Mouse (Mus musculus) layer of hippocampus, postnatal 25 days (tissue): ENCODE measurements at regions not wholly inside any gene's neighbourhood (a gene's known extent, or its start where the extent isn't known, plus 50 kb on each side); places are given as distances from the start of the nearest gene placed in this dataset.
A peak's percentile ranks its signal among the peaks of the same experiment; 100 is the strongest.

ENCODE experiments used
- DNase-seq, 2 experiments: peaks; one replicate each; pipeline ENCODE4 v3.0.0; 2022; ENCODE audit warnings: mixed read lengths in 2 of 2, low spot score in 1 of 2; ENCODE audit errors: extremely low spot score in 1 of 2

DNA sequence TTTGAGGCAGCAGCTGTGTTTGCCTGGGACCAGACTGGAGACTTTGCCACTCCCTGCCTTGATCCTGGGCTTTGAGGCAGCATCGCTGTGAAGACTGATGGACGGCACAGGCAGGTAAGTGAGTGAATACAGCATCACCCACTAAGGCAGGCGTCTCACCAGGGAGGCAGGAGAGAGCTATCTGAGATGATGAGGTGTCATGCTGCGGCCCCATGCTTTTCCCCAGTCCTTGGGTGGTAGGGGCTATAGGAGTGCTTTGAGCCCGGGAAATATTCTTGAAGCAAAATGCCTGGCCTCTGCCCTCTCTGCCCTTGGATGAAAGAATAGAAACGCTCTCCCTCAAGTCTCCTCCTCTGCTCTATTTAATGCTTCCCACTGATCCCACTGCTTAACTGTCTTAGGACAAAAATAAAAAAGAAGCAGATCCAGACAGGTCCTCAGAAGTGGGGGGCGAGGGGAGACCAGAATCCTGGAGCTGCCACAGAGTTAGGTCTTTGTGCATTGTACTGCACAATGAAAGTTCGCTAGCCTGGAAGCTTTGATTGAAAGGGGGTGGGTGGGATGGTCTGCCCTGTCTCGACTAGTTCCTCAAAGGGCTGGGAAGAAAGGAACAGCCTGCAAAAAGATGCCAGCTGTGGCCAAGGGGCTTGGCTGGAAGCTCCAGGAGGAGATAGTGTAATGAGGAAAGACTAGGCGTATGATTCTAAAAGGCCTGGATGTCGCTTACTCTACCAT lies 117.4 kb upstream of the Cdh5 start:
- no peak for DNase-seq

DNA sequence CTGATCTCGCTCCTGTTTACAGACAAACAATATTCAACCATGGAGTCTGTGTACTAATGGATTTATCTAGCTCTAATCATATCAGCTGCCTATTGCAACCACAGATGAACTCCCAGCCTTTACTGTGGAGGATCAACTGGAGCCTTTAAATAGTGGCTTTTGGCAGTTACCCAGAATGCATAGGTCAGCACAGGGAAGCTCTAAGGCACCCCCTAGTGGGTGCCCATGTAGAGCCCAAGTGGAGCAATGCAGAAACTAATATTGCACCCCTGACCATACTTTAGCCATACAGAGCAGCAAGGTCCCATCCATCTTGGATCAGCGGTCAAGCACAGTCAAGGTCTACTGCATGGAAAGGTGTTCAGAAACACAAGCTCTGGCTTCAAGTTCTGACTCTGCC lies 115.8 kb upstream of the Cdh5 start:
- DNase-seq = no peak

- DNase-seq = no peak
Measured at GRCm38 (mm10) chr8:103993897-103994296, 107.5 kb upstream of the Cdh5 start.

- no peak for DNase-seq
Measured at GRCm38 (mm10) chr8:103998143-103998542, 103.3 kb upstream of the Cdh5 start.

DNA sequence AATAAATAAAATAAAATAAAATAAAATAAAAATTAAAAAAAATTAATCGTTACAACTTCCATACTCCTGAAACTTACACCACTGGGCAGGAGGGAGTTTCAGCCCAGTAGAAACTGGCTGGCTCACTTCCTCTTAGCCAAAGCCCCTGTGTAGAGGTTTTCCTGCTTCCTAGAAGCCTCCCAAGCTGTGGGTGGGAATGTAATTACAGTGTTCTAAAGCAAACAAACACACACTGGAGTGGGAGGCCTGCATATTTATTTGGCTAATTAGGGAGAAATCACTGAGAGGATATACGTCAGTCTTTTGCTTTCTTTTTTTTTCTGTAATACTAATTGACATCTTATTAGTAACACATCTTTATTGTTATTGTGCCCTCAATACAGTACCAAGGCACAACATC lies 94.2 kb upstream of the Cdh5 start:
- DNase-seq = no peak

DNA sequence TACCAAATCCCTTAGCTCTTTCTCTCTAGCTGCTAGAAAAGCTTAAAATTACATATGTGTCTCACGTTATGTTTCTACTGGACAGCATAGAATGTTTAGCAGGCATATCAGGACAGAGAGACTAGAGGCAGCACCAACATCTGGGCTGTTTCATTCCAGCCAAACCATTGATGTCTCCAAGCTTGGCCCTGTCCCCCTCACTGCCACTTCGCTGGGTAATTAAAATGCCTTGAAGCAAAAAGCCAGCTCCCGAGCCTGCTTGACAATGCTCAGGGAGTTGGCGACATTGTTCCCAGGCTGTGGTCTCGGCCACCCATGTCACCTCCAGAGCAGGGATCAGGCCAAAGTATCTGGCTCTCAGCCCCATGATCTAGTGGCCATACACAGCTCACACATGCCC lies 92.7 kb upstream of the Cdh5 start:
- DNase-seq = no peak

DNA sequence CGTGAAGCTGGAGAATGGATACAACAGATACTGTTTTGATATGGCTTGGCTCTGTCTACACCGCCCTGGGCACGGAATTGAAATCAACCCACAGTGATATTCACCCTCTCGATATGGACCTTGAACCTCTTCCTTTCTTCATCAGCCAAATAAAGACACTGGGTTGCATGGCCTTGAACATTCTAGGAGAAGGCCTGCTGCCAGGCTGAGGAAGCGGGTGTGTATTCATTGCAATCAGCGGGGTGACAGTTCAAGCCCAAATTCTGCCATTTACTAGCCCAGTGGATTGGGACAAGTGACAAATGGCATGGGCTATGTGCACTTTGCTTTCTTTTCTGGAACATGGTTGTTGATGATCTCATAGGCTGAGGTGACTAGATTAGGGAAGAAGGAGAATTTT lies 92.1 kb upstream of the Cdh5 start:
- DNase-seq = no peak

DNA sequence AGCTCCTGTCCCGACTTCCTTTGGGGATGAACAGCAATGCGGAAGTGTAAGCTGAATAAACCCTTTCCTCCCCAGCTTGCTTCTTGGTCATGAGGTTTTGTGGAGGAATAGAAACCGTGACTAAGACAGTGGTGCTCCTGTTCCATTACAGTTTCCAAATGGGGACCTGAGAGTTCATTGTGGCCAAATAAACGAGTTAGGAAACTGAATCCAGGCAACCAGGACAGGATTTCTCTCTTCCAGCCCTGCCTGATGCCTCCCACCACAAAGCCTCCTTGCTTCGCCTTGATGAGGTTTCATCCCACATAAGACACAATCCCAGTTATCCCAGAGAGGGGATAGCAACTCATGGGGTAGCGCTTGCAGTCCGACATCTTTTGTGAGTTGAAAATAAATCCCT lies 79.2 kb upstream of the Cdh5 start:
- no peak for DNase-seq

DNA sequence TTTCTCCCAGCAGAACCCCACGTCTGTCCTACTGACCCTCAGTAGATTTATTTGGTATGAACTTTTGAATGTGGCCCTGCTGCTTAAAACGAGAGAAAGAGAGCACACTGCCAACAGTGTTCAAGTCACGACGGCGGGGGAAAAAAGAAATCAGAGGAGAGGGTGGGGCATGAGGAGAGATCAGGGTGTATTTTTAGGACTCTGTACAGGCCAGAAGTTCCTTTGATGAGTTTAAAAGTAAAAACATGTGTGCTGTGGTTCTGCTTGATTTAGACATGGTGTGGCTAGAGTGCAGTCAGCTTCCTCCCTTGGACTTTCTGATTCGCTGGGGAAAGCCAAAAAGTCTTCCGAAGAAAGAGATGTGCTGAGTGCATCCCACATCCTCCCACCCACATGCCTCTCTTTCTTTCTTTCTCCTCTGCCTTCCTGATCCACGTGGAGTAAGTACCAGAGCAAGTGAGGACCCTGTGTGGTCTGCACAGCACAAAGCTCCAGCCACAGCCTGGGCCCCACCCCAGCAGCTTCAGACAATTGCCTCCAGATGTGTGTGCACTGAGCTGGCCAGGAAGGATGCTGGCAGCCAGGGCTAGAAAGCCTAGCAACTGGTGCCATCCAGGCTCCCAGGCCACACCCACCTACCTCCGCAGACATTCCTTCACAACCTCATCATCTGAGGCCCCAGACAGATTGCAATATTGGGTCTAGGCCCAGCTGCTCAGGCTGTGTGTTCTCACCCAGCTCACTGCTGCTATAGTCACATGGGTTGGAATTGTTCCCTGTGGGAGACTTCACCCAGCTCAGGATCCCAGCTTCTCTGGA lies 78.5 kb upstream of the Cdh5 start:
- DNase-seq = peak in 1 of 2 experiments; percentile 16

DNA sequence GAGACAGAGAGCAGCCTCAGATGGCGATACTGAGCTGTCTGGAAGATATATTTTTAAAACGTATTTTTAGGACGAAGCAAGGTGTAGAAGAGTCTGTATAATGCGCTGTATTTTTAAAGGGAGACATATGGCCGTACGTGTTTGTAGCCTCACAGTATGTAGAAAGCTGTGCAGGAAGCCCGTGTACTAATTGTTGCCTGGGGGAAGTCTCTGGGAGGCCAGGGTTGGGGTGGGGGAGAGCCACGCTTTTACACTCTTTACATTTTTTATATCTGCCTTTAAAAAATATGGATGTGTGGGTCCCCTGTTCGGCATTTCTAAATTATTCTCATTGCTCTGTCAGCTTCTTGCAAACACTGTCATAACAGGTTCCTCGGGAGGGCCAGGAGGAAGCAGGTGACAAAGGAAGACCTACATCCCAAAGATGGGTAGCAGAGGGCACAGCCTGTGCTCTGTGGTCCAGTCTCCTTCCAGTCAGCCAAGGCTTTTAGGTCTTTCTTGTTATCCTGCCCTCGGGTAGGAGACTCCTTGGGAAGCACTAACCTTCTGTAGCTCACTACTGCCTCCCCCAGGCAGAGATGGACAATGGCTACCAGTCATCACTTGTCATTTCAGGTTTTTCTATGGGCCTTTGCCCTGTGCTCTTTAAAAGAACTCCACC lies 74.1 kb upstream of the Cdh5 start:
- peak in 1 of 2 experiments; percentile 59 for DNase-seq

GRCm38 (mm10) chr8:104028626-104029025 lies 72.8 kb upstream of the Cdh5 start:
- DNase-seq = peak; percentile 83 to 91

DNA sequence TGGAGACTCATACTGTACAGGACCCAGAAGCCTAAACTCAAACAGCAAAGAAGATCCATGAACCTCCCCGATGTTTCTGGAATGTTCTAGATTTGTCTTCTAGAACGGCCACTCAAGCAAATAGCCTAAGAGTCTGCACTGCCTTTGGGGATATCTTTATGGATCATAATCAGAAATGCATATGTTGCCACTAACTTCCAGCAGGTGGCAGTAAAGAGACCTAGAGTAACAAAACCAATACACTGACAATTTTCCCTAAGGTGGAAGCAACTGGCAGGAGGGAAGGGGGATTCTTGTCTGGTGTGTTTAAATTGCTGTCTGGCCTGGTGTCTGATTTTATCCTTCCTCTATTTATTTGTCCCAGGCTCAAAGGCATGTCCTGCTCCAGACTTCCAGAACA lies 69.2 kb upstream of the Cdh5 start:
- peak in 1 of 2 experiments; percentile 38 for DNase-seq

DNA sequence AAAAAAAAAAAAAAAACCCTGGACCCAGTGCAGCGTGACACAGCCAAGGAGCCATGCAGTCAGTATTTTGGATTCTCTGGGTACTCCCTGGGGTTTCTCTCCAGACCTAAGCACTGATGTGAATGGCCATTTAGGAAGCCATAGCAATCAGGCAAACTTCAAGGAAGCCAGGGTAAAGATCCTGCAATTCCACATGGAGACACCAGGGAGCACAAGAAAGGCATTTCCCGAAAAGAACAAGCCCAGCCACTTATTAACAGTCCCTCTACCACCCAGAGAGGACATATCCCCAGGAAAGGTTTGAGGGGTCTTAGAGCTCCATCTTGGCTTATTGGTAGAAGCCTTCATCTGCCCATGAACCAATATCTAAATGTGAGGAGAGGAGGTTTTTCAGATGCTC lies 68.3 kb upstream of the Cdh5 start:
- no peak for DNase-seq

DNA sequence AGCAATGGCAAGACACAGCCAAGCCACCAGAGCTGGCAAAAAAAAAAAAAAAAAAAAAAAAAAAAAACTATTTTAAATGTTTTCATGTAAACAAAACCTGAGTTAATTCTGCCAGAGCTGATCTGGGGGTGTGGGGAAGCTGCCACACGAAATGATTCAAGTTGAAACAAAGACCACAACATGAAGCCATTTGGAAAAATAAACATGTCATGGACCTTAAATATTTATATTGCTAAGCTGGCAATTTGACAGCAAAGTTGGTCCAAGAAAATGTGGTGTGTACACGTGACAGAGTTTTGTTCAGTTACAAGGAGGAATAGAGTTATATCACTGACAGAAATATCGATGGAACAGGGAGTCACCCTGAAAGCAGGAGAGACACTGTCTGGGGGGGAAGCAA lies 67.1 kb upstream of the Cdh5 start:
- DNase-seq = no peak

DNA sequence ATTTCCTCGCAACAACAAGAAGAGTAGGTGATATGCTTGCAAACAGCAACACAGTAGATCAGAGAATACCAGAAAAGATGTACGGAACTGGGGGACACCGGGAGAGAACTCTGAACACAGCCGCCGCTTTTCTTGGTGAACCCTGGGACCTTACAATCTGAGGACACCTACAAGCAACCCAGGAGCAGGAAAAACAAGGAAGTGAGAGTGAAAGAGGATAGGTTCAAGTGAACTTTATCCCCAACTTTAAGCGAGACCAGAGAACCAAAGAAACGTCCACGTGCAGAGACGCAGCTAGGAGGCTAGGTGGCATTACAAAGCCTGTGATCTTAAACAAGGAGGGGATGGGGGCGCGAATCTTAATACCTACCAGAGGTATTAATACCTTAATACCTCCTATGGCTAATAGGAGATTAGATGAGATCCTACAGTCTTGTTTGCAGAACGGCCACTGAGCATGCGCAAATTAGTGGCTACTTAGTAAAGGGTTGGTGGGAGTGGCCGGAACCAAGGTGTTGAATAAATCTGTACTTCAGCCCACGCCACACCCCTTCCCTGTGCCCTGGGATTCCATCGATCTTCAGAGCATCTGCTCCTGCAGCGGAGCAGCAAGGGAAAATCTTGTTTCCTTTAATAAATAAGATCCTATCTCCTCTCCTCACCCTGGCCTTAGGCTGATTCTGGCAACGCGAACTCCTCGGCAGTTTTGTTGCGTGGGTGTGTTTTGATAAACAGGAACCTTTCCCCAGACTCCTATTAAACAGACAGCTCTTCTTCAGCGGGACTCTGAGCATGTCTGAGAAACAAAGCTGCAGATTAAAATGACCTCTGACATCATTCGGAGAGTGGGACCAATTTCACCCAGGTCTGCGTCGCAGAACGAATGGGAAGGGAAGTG lies 64.6 kb upstream of the Cdh5 start:
- DNase-seq = no peak

- no peak for DNase-seq
Measured at GRCm38 (mm10) chr8:104037611-104038010, 63.8 kb upstream of the Cdh5 start.

DNA sequence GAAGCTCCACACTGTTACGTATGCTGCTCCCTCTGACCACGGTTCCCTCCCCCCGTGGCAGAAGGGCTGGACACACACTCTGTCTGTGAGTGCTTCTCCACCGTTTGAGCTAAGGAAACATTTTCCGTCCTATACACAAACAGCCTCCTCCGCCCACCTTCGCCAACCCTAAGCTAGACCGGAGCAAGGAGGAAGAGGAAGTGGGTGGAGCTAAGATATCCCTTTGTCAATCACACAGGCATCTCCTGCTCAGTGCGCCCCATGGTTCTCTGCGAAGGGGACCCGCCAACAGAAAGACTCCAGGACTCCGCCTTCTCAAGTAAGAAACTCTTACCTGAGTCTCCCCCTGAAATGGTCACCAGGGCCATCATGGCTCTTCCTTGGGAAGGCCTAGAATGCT lies 61.9 kb upstream of the Cdh5 start:
- DNase-seq = no peak

- no peak for DNase-seq
Measured at GRCm38 (mm10) chr8:104041522-104041921, 59.9 kb upstream of the Cdh5 start.

GRCm38 (mm10) chr8:104042434-104042833 lies 59.0 kb upstream of the Cdh5 start:
- DNase-seq = no peak

GRCm38 (mm10) chr8:104048037-104048436 lies 53.4 kb upstream of the Cdh5 start:
- DNase-seq = no peak
